Mouse (Mus musculus): ENCODE measurements at regions not wholly inside any gene's neighbourhood (a gene's known extent, or its start where the extent isn't known, plus 50 kb on each side); places are given as distances from the start of the nearest gene placed in this dataset.

DNA sequence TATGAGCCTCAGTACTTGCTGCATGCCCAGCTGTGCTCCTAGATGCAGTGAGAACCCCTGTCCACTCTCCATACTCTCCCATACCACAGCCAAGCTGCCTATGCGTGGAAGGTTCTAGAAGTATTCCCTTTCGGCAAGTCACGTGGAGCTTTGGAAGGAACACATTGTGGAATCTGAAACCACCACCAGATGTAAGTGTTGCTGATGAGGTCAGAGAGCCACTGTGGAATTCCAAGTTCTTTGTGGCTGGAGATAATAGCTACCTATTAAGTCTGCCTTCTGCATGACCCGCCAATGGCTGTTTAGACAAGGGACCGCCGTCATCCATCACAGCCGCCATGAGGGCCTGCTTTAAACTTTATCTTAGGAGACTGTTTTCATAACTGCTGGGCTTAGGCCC is 84.7 kb upstream of the Errfi1 start:
- no peak for DNase-seq (ENCODE audit: low spot score)

DNA sequence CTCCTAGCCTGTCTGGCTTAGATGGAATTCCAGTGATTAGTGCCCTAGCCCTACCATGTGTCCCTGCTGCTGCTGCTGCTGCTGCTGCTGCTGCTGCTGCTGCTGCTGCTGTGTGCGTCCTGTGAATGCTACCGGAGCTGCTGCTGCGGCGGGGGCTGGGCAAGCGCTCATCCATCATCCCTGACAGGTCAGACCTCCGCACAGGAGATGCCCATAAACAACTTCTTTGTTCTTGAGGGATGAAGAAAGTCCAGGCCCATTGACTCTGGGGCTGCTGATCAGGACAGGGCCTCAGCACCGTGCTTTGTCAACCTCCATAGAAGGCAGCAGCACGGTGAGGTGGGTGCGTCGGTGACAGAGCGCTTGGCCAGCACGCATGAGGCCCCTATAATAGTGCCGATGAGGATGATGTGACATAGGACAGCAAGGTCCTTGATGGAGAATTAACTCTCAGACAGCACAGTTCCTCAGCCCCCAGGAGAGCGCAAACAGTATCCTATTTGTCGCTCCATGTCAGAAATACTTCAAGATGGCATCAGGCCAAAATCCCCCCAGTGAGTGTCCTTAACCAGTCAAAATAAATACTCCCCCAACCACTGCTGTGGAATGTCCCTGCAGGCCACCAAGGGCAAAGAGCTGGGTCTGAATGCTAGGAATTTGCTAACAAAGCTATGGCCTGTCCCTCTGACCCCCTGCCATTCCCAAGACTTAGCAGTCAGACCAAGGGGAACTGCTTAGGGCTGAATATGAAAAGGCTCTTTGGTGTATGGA is 95.1 kb upstream of the Errfi1 start:
- peak; percentile 77 for DNase-seq (ENCODE audit: low spot score)

DNA sequence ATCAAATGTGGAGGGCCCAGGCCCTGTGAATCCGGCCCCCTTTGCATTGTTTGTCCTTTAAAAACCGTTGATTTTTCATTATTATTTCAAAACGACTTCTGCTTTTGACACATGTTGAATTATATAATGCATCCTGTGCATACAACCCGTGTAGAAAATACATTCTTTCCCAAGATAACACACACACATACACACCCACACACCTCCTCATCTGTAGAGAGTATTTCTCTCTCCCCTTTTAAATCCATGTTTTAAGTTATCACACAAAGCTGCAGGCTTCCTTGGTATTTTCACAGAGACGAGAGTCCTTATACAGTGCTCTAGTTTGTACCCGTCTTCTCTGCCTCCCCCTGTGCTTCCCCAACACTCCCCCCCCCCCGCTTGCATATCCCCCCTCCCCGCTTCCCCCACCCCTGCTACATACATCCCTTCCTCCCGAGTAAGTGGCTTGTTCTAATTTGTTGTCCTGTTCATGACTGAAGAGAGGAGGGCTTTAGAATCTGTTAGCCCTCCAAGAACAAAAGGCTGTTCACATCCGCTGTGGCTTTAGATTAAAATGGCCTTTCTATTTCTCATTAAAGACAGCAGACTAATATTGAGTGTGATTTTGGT is 95.8 kb upstream of the Errfi1 start:
- no peak for DNase-seq (ENCODE audit: low spot score)

DNA sequence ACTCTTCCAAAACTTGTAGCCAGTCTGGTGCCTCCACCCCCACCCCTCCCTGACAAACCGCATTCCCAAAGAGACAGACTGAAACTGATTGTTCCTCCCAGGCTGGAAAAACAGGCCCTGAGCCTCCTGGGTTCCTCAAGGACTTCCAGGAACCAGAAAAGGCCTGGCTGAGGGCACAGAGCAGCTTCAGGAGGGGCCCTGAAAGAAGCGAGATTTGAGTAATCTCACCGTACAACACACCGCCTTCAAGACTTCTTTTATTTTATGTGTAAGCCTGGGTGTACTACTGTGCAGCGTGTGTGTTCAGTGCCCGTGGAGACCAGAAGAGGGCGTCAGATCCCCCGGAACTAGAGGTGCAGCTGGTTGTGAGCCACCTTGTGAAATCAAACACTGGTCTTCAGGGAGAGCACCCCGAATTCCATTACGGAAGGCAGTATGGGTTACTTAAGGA is 96.4 kb upstream of the Errfi1 start:
- no peak for DNase-seq (ENCODE audit: low spot score)

DNA sequence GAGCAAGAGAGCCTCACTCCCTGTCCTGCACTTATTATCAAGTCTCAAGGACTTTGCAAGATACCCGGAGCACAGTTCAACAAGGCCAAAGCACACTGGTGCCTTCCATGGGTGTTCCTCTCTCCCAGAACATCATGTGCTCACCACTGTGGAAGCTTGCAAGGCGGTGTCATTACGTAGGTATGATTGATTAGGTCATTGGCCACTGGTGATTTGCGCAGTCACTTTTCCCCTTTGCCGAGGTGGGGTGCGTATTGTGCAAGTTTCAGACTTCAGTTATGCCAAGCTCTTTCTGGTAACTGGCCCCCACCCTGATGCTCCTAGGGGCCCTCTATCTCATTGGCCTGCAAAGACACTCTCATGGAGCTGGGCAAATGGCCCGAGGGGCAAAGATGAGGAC is 98.3 kb upstream of the Errfi1 start:
- DNase-seq (ENCODE audit: low spot score) = no peak

DNA sequence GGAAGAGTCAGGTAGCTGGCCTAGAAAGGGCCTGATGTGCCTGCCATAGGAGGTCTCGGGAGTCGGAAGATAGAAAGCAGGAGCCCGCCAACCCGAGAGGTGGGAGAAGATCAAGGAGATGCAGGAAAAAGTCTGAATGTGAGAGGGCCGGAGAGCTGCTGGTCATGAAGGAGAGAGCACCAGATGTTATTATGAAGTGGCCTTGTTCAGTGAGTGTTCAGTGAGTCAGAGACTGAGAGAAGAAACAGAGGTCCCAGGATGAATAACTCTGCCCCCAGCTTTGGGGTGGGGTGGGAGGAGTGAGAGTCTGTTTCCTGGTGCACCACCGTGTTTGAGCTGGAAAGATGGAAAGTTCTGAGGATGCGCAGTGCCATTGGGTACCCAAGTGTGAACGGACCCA is 100.2 kb upstream of the Slc45a1 start:
- DNase-seq (ENCODE audit: low spot score) = no peak

DNA sequence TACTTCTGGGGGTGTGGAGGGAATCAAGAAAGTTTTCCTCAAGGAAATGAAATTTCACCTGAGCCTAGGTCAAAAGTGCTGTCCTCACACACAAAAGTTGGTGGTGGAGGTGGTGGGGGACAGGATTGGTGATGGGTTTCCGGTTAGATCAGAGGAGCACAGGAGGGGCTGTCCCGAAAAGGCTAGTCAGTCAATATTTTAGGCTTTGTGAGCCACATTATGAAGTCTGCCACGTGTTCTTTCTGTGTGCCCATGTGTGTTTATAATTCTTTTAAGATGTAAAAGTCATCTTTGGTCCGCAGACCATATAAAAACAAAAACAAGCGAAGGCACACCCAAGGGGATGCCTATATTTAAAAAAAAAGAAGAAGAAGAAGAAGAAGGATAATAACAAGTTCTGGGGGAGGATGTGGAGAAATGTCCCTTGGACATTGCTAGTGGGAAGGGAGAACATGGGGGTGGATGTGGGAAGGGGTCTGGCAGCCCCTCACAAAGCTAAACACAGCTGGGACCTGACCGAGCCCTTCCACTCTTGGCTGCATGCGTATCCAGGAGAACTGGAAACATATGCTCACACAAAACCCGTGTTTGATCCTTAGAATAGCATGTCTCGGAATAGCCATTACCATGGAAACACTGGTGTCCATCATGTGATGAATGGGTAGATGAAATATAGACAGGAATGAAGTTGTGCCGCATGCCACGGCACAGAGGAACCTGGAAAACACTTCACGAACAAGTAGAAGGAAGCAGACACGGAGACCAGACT is 98.7 kb upstream of the Slc45a1 start:
- no peak for DNase-seq (ENCODE audit: low spot score)

DNA sequence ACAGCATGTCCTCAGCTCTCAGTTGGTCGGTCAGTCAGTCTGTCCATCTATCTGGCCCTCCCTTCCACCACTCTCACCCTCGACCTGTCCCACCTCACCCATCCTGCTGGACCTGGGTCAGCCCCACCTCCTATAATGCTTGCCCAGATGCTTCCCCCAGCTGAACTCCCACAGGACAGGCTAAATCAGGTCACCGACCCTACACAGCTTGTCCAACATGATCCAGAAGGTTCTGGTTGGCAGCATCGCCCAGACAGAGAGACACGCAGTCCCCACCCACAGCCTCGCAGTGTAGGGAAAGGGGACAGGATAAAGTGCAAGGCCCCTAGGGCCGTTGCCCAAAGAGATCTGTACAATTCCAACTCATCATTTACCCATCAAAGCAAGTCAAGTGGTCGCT is 97.1 kb upstream of the Slc45a1 start:
- no peak for DNase-seq (ENCODE audit: low spot score)

DNA sequence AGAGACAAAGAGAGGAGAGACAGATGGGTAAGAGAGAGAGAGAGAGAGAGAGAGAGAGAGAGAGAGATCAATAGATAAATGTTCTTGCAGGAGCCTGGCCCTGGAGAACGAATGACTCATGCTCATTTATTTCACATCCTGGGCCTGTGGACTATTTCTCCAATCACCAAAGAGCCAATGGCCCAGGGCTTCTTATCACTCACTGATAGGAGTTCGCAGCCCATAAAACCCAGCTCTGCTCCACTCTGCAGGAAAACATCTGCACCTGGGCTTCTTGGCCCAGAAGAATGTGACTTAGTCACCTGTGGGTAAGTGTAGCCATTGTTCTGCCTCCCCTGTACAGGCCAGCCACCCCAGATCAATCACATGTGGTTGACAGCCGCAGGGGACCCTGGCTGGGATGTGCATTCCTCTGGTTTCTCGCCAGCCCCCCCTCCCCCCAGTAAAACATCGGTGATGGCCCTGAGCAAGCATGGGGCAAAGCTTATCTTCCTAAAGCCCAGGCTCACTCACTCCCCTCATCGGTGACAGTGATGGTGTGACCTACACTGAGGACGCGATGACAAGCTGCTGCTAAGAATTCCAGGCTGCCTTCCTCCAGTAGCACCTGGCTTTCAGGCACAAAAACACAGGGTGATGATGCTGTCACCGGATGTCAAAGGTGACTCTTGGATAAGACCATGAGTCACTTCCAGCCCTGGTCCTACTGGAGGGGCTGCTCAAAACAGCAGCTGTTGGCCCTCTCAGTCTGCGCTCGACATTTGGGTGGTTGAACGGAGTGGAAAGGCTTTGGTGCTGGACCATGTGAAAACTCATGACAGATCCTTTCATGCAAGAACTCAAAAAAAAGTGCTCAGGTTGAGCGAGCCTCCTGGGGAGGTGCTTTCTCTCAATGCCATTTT is 96.4 kb upstream of the Slc45a1 start:
- peak; percentile 45 for DNase-seq (ENCODE audit: low spot score)

DNA sequence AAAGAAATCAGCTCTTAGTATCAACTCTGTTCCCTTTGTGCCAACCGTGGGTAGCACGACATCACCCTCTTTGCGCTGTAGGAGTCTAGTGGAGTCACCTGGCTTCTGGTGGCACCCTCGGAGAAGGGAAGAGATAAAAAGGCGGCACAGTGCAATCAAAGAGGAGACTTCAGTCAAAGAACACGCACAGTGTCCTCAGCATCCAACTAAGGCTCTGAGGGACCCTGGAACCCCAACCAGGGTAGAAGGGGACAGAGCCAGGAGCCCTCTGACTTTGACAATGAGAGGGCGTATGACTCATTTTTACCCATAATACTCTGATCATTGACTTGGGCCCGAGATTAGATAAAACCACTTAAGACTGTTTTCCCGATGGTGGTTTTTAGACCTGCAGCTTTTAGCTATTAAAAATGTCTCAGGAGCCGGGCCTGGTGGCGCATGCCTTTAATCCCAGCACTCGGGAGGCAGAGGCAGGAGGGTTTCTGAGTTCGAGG is 94.5 kb upstream of the Slc45a1 start:
- no peak for DNase-seq (ENCODE audit: low spot score)

DNA sequence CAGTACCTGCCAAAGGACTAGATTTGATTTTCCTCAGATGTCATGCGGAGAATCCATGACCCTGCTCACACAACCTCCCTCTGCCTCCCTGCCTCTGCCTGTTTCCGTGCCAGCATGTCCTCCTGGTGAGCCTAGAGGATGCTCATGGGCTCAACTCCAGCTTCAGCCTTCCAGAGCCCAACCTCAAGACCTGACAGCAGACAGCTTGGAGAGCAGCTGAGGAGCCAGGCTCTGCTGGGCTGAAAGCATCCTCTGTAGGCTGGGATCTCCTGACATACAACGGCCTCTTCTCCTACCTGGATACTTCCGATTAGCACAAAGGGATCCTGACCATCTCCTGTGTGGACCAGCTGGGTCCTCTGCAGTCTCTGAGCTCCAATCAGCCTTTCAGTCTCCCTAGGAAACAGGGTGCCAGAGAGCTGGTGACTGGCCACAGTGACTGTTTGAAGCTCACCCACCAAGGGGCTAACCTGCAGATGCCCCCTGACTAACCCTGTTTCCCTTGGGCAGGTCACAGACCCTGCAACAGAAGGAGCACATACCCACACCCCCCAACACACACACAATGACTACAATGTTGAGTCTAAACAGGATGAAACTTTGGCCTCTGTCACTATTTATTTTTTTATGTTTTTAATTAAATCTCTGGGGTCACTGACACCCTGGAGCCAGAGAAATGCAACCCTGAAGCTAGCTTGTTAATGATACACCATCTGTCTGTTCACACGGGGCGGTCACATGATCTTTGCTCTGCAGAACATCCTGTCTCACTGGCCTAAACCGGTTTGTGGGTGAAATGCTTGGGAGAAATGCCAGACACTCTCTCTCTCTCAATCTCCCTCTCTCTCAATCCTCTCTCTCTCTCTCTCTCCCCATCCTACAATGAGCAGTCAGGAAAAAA is 93.8 kb upstream of the Slc45a1 start:
- peak; percentile 89 for DNase-seq (ENCODE audit: low spot score)

DNA sequence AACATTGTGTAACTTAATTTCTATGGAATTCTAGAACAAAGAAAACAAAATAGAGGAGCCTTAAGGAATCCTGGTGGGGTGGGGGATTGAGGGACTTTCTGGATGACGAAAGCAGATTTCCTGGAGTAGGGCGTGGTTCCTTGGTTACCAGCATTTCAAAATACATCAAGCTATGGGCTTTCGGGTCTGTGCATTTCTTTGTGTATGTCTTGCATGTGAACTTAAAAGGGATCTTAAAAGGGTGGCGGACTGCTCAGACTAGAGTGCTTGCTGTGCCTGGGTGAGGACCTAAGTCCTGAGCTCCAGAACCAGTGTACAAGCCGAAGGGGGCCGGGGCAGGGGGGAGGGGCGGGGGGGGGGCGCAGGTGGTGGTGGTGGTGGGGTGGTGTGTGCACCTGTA is 91.5 kb upstream of the Slc45a1 start:
- DNase-seq (ENCODE audit: low spot score) = no peak

DNA sequence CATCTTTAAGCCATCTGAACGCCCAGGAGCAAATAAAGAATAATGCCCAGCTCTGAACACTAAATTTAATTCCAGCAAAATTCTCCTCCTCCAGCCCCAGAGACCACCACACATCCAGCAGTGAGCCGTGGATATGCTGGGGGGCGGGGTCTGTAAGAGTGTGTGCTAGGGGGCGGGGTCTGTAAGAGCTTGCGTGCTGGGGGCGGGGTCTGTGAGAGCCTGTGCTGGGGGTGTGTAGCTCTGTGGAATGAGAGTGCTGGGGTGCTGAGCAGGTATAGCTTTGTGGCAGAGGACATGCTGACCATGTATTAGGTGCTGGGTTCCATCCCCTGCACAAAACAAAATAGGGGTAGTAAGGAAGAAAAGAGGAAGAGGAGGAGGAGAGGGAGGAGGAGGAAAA is 91.1 kb upstream of the Slc45a1 start:
- DNase-seq (ENCODE audit: low spot score) = no peak

DNA sequence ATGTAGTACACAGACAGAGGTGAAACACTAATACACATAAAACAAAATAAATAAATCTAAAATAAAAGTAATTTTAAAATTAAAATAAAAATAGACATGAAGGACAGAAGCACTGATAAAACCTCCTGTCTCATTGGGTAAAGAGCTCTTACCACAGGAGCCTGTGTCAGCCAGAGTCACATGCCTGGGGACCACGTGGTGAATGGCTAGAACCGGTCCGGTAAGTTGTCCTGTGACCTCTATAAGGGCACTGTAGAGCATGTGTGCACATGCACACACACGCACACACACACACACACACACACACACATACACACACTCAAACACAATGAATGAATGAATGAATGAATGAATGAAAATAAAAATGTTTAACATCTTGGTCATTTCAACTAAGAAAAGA is 89.8 kb upstream of the Slc45a1 start:
- no peak for DNase-seq (ENCODE audit: low spot score)

DNA sequence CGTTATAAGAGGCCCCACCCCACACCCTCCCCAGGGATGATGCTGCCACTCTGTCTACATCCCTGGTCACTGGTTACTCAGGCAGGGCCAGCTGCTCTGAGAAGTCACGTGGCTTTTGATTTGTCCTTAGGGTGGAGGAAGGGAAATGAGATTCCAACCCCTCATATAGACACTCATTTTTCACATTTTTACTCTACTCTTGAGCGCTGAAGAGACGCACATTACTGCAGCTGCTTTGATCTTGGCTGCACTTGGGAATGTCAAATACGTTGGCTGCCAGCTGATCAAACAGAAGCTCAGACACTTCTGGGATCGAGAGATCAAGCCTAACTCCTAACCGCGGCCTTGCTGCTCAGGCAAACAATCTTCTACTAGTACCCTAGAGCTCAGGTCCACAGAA is 88.2 kb upstream of the Slc45a1 start:
- no peak for DNase-seq (ENCODE audit: low spot score)

DNA sequence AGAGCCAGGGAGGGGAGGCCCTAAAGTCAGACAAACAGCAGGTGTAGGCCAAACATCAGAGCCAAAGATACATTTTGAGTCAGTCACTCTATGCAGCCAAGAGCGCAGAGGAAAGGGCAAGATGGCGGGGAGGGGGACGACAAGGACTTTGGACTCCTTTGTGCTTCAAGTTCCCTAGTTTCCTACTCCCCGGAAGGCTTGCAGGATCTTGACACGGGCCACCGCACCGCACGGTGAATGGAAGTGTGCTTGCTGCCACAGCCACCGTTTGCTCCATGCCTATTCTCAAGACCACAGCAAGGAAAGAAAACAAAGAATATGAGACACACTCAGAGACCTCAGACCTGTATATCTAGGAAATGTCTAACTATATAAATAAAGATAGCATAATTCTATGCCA is 86.8 kb upstream of the Slc45a1 start:
- no peak for DNase-seq (ENCODE audit: low spot score)

DNA sequence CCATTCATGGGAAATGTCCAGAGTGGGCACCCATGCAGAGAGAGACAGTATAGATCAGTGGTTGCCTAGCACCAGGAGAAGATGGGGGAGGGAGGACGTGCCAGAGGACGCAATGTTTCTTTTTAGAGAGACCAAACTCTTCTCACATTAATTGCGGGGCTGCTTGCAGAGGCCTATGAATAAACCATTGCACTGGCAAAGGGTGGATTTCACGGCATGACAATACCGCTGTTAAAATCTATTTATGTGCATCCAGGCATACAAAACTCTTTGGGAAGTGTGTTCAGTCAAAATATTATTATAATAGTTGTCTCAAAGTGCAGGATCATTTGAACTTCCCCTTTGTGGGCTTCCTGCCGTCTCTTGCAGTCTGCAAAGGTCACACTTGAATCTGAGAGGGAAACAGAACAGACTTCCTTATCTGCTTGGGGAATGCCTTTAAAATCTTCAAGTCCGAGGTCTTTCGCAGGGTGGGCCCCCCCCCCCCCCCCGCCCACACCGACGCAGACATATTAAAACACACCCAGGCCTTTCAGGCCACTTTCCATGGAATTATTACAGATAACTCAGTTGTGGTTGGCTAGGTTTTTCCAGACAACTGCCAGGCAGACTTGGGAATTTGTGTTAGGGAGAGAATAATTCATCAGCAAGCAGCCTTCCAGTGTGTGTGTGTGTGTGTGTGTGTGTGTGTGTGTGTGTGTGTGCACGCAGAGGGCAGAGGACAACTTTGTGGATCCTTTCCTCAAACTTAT is 78.3 kb upstream of the Slc45a1 start:
- DNase-seq (ENCODE audit: low spot score) = peak; percentile 66

DNA sequence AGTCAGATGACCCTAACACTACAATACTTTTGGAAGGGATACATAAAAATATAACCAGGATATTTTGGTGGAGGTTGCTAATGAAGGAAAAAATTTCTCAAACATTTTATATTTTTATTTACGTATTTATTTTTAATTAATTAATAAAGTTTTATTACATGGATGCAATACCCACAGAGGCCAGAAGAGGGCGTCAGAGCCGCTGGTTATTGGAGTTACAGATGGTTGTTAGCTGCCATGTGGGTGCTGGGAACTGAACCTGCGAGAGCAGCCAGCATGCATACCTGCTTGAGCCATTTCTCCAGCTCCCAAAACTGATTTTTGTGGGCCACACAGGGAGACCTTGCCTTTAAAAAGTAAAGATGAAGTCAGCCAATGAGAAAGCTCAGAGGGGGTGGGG is 74.6 kb upstream of the Slc45a1 start:
- no peak for DNase-seq (ENCODE audit: low spot score)

DNA sequence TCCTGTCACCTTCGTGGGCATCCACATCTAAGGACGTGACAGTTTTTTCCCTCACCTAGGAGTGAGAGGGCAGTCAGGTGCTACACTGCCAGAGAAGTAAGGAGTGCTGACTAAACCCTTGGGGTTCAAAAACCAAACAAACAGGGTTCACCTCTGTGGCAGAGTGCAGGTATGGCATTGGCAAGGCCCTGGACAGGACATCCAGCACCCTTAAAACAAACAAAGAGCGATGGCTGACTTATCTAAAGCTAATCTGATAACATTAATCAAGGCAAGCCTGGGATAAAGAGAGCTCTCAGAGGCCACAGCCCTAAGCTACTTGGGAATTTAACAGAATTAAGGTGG is 74.1 kb upstream of the Slc45a1 start:
- DNase-seq (ENCODE audit: low spot score) = no peak

DNA sequence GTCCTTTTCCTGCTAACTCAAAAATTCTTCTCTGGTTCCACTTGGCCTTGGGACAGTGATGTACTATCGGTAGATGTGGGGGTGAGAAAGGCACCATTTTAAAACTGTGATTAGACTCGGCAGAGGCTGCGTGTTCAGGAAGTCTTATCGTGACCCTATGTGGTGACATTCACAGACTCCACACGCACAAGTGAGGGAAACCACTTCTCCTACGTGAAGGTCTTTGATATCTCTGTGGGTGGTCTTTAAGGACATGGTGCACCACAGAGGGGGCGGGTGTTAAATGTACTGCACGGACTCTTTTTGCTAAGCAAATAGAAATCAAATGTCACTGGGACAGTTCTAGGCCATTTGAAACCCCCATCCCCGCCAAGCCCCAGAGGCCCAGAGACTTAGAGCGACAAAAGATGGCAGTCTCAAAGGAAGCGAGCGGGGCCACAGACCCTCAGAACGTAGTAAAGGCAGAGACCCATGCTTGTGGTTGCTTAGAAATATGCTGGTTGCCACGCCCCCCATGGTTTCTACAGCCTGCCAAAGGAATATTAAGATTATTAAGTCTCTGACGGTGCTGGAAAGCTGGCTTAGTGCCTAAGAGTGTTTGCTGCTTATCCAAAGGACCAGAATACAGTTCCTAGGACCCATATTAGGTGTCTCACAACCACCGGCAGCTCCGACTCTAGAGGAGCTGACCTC is 73.6 kb upstream of the Slc45a1 start:
- DNase-seq (ENCODE audit: low spot score) = no peak

All from yolk sac, embryonic 10.5 days (tissue).